11 mouse cellular contexts compared by ENCODE assay signal in genomic region chr12:24563395-24563960, GRCm38 (mm10).
"Had no signal": no experiment of that assay in that cellular context is flagged by ENCODE, and none has a peak within 500 bp of the region (broad histone marks: within the 10 kb centered on the region; RNA-seq: fewer than 3 reads in every experiment).

No protein-coding gene starts in this region.

- H3K36me3 ChIP-seq: limb, embryonic 10.5 days had no signal

- H3K9me3 ChIP-seq: limb, embryonic 10.5 days; midbrain, embryonic 13.5 days had no signal

- H3K9ac ChIP-seq: liver, embryonic 14.5 days; midbrain, embryonic 13.5 days had no signal

- ATAC-seq: lung, postnatal 0 days; midbrain, embryonic 13.5 days had no signal

- H3K27ac ChIP-seq: layer of hippocampus, adult 2 months; left cerebral cortex, adult 2 months; limb, embryonic 10.5 days; liver, embryonic 14.5 days; midbrain, embryonic 13.5 days had no signal

- H3K27me3 ChIP-seq: midbrain, embryonic 13.5 days had no signal

- DNase-seq: kidney, postnatal 10 days; kidney, postnatal 4 days; lung, adult 2 months; lung, postnatal 36 days; right cerebral cortex, postnatal 14 days had no signal

- H3K4me1 ChIP-seq: midbrain, embryonic 13.5 days had no signal

- H3K4me3 ChIP-seq: layer of hippocampus, adult 2 months; left cerebral cortex, adult 2 months; limb, embryonic 10.5 days; midbrain, embryonic 13.5 days had no signal

- H3K4me2 ChIP-seq: midbrain, embryonic 13.5 days had no signal
